Mouse (Mus musculus) intestine, embryonic 14.5 days (tissue): ENCODE results near the gene Akp3. TPM values are rescaled to one million over a fixed set of nuclear protein-coding genes. Genes with fewer than 3 reads are reported as not detected.

Experiments
- polyA plus RNA-seq: library from polyadenylated mRNA; unstranded; fragments of >200 nt; fragmentation: Nextera tagmentation; extraction: Ambion mirVana; gene quantifications from 2 replicates; pipeline ENCODE4 v1.2.1, GENCODE M21; 2014

Akp3 gene
- polyA plus RNA-seq, 1 experiment from 2014 or later = not detected

Other genes with a start within 250 kb of the Akp3 start
- gene Alppl2, start 35.0 kb upstream of the Akp3 start, polyA plus RNA-seq = 0.08 TPM in 1 of 2 replicates, not detected in the other
- gene Alpi, start 23.4 kb upstream of the Akp3 start, polyA plus RNA-seq = 8.5 and 16.5 TPM in 2 replicates
- 1.3 and 1.5 TPM in 2 replicates for gene Ecel1, start 31.5 kb downstream of the Akp3 start, polyA plus RNA-seq
- gene Prss56, start 58.3 kb downstream of the Akp3 start, polyA plus RNA-seq = not detected in 2 replicates
- not detected in 2 replicates for gene Chrnd, start 65.6 kb downstream of the Akp3 start, polyA plus RNA-seq
- gene Chrng, start 79.7 kb downstream of the Akp3 start, polyA plus RNA-seq = not detected in 2 replicates
- 131 and 141 TPM in 2 replicates for gene Eif4e2, start 88.9 kb downstream of the Akp3 start, polyA plus RNA-seq
- 0.16 TPM in 1 of 2 replicates, not detected in the other for gene Efhd1, start 139.4 kb downstream of the Akp3 start, polyA plus RNA-seq
- gene Gigyf2, start 202.0 kb downstream of the Akp3 start, polyA plus RNA-seq = 44.9 and 45.2 TPM in 2 replicates